Mouse (Mus musculus) limb, embryonic 12.5 days (tissue): Measurements from ENCODE around the gene Rab37. TPM values are rescaled to one million over a fixed set of nuclear protein-coding genes. Genes with fewer than 3 reads are reported as not detected.
A peak's percentile ranks its signal among the peaks of the same experiment; 100 is the strongest.

Experiments
- ATAC-seq: fragments of 200-750 bp; cut with Nextera tagmentation; 2 replicates; pipeline ENCODE4 v1.8.0; 2017; ENCODE audit warnings: low read depth, moderate TSS enrichment; ENCODE audit not compliant: insufficient number of reproducible peaks, insufficient read depth, low FRiP score, low TSS enrichment
- H3K27ac ChIP-seq: fragments of 300-500 bp; sonication (generic); 2 replicates; pipeline ENCODE4 v1.5.1; 2016; ENCODE audit warnings: mild to moderate bottlenecking, moderate library complexity
- H3K27me3 ChIP-seq: fragments of 300-500 bp; sonication (generic); 2 replicates; pipeline ENCODE4 v1.6.1; 2016; ENCODE audit warnings: mild to moderate bottlenecking, moderate library complexity
- H3K36me3 ChIP-seq: fragments of 300-500 bp; sonication (generic); 2 replicates; pipeline ENCODE4 v1.6.1; 2016; ENCODE audit warnings: mild to moderate bottlenecking, moderate library complexity
- H3K4me1 ChIP-seq: fragments of 300-500 bp; sonication (generic); replicated peaks from 2 replicates; pipeline ENCODE4 v1.6.1; 2016
- H3K4me2 ChIP-seq: fragments of 300-500 bp; sonication (generic); 2 replicates; pipeline ENCODE4 v1.6.1; 2016; ENCODE audit warnings: mild to moderate bottlenecking, moderate library complexity
- H3K4me3 ChIP-seq: fragments of 300-500 bp; sonication (generic); replicated peaks from 2 replicates; pipeline ENCODE4 v1.5.1; 2016; ENCODE audit warnings: mild to moderate bottlenecking
- H3K9ac ChIP-seq: fragments of 300-500 bp; sonication (generic); replicated peaks from 2 replicates; pipeline ENCODE4 v1.6.1; 2016; ENCODE audit warnings: mild to moderate bottlenecking, moderate library complexity
- H3K9me3 ChIP-seq: fragments of 300-500 bp; sonication (generic); 2 replicates; pipeline ENCODE4 v1.6.1; 2016; ENCODE audit warnings: mild to moderate bottlenecking, moderate library complexity
- WGBS: fragments of 180-500 bp; shearing (Covaris S2); methylation state at CpG from one replicate; pipeline ENCODE4 v1.1.7; 2016; 5-methylcytosine and 5-hydroxymethylcytosine counted together
- polyA plus RNA-seq: library from polyadenylated mRNA; unstranded; fragments of >200 nt; fragmentation: Nextera tagmentation; extraction: Ambion mirVana; gene quantifications from 2 replicates; pipeline ENCODE4 v1.2.1, GENCODE M21; 2016

Gene Rab37
- polyA plus RNA-seq, 1 experiment from 2014 or later = 1.4 TPM

DNA sequence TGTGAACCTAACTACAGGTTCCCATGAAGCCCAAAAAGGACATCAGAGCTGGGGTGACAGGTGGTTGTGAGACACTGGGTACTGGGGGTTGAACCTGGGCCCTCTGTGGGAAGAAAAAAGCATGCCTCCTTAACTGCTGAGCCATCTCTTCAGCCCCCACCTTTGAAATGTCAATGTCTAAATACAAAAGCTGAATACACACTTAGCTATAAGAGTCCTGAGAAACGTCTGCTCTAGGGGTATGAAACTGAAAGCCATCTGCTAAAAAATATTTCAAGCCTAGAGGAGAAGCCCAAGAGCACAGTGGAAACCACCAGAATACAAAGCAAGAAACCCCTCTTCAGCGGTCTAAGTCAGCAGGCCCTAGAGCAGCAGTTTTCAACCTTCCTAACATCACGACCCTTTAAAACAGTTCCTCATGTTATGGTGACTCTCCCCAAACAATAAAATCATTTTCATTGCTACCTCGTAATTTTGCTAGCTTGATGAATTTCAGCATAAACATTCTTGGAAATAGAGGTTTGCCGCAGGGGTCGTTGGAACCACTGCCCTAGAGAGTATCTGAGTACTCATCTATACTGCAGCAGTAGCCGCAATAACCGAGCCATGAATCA is 40.6 kb downstream of the Rab37 start:
- Histone ChIP-seq H3K27me3 (no peaks in the 10 kb centered on the region; the same call in 1 of the 2 replicates), H3K4me1 (no peaks in the 10 kb centered on the region), H3K4me2 (no peak overlapping the region), H3K27ac (no peak overlapping the region), H3K9me3 (no peaks in the 10 kb centered on the region), H3K9ac (no peak overlapping the region), H3K4me3 (no peak overlapping the region), H3K36me3 (no peaks in the 10 kb centered on the region)
- no peak for ATAC-seq
- 75% methylated on average over 8 of the region's 8 CpGs for WGBS

DNA sequence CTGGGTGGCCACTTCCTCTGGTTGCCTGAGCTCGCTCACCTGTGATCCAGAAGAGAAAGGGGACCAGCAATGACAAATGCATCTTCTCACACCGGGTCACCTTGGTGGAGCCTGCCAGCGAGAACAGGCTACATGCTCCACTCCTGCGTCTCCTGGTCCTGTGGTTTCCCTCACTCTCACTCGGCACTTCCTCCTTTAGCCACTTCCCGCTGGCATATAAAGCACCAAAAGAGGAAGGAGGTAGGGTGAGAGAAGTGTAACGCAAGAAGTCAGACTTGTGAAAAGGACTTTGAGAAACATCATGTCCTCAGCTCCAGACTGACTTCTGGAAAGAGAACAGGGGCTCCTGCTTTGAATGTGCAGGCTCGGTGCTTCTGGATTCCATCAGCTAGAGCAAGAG is 42.6 kb downstream of the Rab37 start, which contains the start of gene Cd300lf:
Gene Cd300lf, minus strand, starts transcription at position 193 of the 400 bp plus-strand sequence.
- ATAC-seq = no peak
- Histone ChIP-seq H3K9me3 (no peaks in the 10 kb centered on the region), H3K9ac (no peak within 1 kb of the TSS), H3K4me3 (no peak within 1 kb of the TSS), H3K4me1 (no peaks in the 10 kb centered on the region), H3K27me3 (no peaks in the 10 kb centered on the region), H3K36me3 (no peaks in the 10 kb centered on the region), H3K4me2 (no peak within 1 kb of the TSS), H3K27ac (no peak within 1 kb of the TSS)
- WGBS = 82% methylated on average over 8 of the region's 8 CpGs

DNA sequence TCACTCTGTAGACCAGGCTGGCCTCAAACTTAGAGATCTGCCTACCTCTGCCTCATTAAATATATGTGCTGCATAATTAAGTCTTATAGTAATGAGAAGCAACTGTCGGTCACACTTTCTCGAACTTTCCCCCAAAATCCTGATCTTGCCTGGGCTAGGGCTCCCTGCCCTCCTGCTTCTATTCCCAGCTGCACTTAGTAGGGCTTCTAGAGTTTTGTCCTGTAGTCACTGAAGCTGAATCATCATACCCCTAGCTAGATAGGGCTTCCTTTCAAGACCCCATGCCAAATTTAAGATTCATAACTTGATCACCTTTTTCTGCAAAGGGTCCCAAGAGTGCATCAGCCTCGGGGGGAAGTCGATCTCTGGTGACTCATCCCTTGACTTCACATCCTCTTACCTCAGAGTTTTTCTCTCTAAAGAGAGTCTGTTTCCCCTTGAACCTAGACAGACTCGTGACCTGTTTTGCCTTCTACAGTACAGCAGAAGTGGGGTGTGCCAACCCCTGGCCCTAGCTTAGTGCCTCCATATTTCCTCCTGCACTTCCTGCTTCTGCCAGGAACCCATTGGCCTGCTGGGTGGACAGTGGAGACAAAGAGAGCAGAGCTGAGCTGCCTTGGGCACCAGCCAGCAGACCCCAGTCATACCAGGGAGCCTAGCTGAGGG is 47.5 kb downstream of the Rab37 start:
- H3K4me3 ChIP-seq = no peak overlapping the region
- 78% methylated on average over 5 of the region's 5 CpGs for WGBS

DNA sequence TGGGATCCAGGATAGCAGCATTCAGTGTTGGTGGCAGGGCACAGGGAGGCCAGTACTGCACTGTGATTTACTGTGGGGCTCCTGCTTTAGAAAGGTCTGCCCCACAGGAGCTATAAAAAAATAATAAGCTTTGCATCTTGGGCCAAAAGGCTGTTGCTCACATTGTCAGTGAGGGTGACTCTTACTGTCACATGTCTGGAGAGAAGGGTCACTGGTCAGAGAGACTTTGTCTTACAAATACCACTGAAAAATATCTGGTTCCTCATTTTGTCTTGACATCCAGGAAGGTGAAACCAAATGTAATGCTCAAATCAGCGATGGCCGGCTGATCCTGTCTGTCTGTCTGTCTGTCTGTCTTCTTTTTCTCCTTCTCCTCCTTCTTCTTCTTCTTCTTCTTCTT is 50.7 kb downstream of the Rab37 start:
- Histone ChIP-seq H3K9me3 (no peaks in the 10 kb centered on the region), H3K4me3 (no peak overlapping the region), H3K36me3 (no peaks in the 10 kb centered on the region), H3K4me1 (no peaks in the 10 kb centered on the region), H3K27me3 (no peaks in the 10 kb centered on the region), H3K27ac (no peak overlapping the region), H3K9ac (no peak overlapping the region), H3K4me2 (no peak overlapping the region)
- 85% methylated on average over 2 of the region's 2 CpGs for WGBS
- no peak for ATAC-seq

More for the DNA sequence above, 47.5 kb downstream of the Rab37 start:
- no peak for ATAC-seq
- H3K9me3 ChIP-seq = no peaks in the 10 kb centered on the region
- H3K4me1 ChIP-seq = no peaks in the 10 kb centered on the region
- H3K36me3 ChIP-seq = no peaks in the 10 kb centered on the region
- H3K27ac ChIP-seq = no peak overlapping the region
- H3K9ac ChIP-seq = 0 out of 2 replicates have a peak overlapping the region, but pooled peaks have one; percentile 12
- H3K4me2 ChIP-seq = no peak overlapping the region
- no peaks in the 10 kb centered on the region for H3K27me3 ChIP-seq

DNA sequence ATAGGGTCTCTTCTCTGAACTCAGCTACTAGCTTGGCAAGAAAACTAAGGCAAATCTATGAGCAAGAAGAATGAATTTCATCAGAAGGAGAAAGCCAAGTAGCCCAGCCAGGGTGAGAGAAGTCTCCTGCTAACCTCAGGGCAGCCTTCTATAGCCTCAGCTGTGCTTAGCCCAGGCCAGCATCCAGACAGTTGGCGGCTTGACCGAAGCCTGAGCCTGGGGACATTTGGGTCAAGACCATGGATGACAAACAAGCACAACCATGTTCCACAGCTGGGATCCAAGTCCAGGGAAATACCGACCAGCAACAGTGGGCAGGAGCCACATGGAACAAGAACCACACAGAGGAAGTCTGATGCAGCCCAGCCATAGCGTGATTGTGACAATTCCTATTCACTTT is 56.6 kb downstream of the Rab37 start:
- Histone ChIP-seq H3K4me3 (no peak overlapping the region), H3K27ac (no peak overlapping the region), H3K27me3 (peaks cover 6% of the 10 kb centered on the region; the same call in 1 of the 2 replicates), H3K9me3 (peaks cover 4% of the 10 kb centered on the region; the same call in 1 of the 2 replicates), H3K4me1 (peaks cover 16% of the 10 kb centered on the region; the same call in 1 of the 2 replicates), H3K9ac (no peak overlapping the region), H3K36me3 (no peaks in the 10 kb centered on the region), H3K4me2 (no peak overlapping the region)
- WGBS = 72% methylated on average over 4 of the region's 4 CpGs
- ATAC-seq = no peak

DNA sequence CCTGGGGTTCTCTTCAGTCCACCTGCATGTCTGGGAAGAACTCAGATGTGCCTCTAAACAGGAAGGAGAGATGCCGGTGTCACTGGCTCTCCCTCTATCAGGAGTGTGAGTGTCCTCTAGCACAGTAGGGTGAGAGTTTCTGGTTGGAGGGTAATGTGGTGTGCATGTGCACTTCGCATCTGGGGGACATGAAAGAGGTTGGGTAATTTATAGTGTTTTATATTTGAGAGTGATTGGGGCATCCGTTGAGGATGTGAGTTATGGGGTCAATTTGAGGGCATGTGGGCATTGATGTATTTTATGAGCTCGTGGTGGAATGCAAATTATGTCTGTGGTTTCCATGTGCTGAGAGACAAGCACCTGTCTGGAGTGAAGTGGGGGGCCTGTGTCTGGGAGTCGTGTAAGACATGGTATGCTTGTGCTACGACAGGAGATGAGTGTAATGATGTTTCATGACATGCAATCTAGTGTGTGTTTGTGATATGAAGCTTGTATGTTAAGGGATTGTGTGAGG is 59.6 kb downstream of the Rab37 start:
- Histone ChIP-seq H3K27ac (no peak overlapping the region), H3K4me1 (peaks cover 35% of the 10 kb centered on the region), H3K9me3 (peaks cover 4% of the 10 kb centered on the region; the same call in 1 of the 2 replicates), H3K9ac (no peak overlapping the region), H3K4me3 (no peak overlapping the region), H3K4me2 (0 out of 2 replicates have a peak overlapping the region, but pooled peaks have one; percentile 59), H3K36me3 (no peaks in the 10 kb centered on the region), H3K27me3 (peaks cover 36% of the 10 kb centered on the region)
- no peak for ATAC-seq
- 42% methylated on average over 6 of the region's 6 CpGs for WGBS

DNA sequence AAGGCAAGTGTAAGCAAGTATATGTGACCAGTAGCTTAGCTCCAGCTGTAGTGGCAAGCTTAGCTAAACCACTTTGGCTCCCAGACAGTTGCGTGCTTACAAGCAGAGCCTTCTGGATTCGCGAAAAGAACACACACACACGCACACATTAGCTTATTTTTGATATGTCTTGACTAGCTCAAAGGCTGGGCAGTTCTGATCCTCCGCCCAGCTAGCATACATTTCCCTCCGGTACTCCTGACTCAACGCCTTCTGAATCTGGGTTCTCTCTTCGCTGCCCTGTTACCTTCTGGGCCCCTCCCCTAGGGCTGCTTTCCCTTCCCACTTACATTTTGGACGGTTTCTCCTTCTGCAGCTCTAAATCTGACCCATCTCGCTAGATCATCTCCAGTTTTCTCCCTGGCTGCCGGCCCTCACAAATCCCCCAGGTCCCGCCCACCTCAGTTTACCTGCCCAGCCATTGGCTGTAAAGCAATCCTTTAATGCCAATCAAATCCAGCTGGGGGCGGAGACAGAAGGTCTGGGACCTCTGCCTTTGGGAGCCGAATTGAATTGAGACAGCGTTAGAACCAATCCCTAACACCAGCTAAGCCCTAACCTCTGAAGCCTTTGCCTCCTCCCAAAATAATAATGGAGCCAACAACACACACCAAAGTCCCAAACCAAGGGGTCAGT is 60.7 kb downstream of the Rab37 start:
- Histone ChIP-seq H3K27ac (no peak overlapping the region), H3K27me3 (peaks cover 47% of the 10 kb centered on the region), H3K9ac (peak overlapping the region; percentile 52; the same call in 1 of the 2 replicates), H3K4me3 (peak overlapping the region; percentile 38), H3K4me2 (peak overlapping the region; percentile 59), H3K4me1 (peaks cover 35% of the 10 kb centered on the region), H3K9me3 (peaks cover 4% of the 10 kb centered on the region; the same call in 1 of the 2 replicates), H3K36me3 (no peaks in the 10 kb centered on the region)
- 6% methylated on average over 15 of the region's 15 CpGs for WGBS
- ATAC-seq = no peak

DNA sequence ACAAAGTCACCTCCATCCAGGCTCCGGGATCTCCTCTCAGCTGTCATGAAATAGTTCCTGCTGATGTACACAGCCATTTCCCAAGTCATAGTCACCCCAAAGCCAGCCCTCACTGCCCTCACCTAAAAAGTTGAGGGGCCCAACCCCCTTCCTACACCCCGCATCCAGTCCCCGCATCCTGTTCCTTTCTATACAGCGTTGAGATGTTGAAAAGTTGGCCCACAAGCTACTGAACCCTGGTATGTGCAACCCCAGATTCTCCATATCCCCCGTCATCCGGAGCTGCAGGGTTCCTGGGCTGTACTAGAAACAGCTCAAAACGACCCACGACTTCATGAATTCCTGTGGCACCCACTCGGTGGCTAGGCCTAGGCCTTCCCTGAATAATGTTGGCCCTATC is 61.9 kb downstream of the Rab37 start:
- peaks cover 4% of the 10 kb centered on the region; the same call in 1 of the 2 replicates for H3K9me3 ChIP-seq
- no peaks in the 10 kb centered on the region for H3K36me3 ChIP-seq
- WGBS = 69% methylated on average over 9 of the region's 9 CpGs
- ATAC-seq = no peak
- peak overlapping the region; percentile 53 for H3K4me2 ChIP-seq
- H3K4me1 ChIP-seq = peaks cover 41% of the 10 kb centered on the region
- H3K9ac ChIP-seq = no peak overlapping the region
- H3K4me3 ChIP-seq = no peak overlapping the region
- H3K27me3 ChIP-seq = peaks cover 52% of the 10 kb centered on the region
- no peak overlapping the region for H3K27ac ChIP-seq

DNA sequence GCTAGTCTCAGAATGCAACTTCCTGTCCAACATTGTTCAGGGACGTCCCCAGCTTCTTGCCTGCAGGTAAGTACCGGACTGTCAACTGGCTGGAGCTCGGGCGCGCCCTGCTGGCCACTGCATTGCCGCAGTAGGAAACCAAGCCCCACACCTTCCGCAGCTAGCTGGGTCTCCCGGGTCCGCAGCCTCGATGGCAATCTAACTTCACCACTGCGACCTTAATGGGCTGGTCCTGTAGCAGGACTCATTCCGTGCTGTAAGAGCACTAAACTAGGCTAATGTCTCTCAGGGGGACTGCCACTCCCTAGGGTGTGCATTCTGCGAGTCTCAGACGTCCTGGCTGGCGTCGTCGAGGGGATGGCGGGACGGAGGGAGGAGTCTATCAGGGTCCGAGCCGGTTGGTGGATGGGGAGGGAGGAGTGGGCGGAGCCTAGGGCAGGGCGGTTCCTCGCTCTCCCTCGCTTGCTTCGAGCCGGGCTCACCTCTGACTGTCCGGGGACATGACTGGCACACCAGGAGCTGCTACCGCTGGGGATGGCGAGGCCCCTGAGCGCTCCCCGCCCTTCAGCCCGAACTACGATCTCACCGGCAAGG is 62.6 kb downstream of the Rab37 start:
- Histone ChIP-seq H3K4me2 (peak overlapping the region; percentile 53), H3K36me3 (no peaks in the 10 kb centered on the region), H3K9ac (peak overlapping the region; percentile 42), H3K27ac (no peak overlapping the region), H3K4me3 (peak overlapping the region; percentile 40), H3K27me3 (peaks cover 52% of the 10 kb centered on the region), H3K9me3 (peaks cover 4% of the 10 kb centered on the region; the same call in 1 of the 2 replicates), H3K4me1 (peaks cover 46% of the 10 kb centered on the region)
- peak; percentile 23; the same call in 1 of the 2 replicates for ATAC-seq
- 2% methylated on average over 35 of the region's 35 CpGs for WGBS

DNA sequence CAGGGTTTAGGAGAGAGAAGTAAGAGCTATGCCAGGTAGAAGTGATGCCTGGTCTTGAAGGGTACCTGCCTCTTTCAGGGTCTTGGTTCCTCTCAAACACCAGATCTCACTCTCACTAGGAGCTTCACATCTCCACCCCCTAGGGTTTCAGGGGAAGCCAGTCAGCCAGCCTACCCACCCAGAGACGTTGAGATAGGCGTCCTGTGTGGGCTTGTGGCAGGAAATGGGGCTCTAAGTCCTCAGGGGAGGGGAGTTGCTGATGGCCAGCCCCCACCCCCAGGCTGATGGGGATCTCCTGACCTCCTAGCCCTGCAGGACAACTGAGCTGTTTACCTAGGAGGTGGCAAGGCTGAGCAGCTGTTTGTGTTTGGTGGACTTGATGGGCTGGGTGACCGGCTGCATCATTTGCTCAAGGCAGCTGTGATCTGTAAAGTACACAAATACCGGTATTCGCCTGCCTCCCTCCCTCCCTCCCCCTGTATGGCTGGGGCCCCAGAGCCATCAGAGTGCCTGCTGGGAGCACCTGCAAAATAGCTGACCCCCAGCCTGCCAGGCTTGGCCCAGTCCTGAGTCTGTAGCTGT is 63.9 kb downstream of the Rab37 start:
- Histone ChIP-seq H3K4me2 (no peak overlapping the region), H3K4me3 (no peak overlapping the region), H3K27ac (no peak overlapping the region), H3K9ac (no peak overlapping the region), H3K4me1 (peaks cover 46% of the 10 kb centered on the region), H3K27me3 (peaks cover 52% of the 10 kb centered on the region), H3K9me3 (no peaks in the 10 kb centered on the region), H3K36me3 (no peaks in the 10 kb centered on the region)
- 0% methylated on average over 5 of the region's 5 CpGs for WGBS
- ATAC-seq = no peak
